Mouse (Mus musculus): ENCODE data around the gene Vgll4. TPM values are rescaled to one million over a fixed set of nuclear protein-coding genes. Genes with fewer than 3 reads are reported as not detected.

The Vgll4 gene
- total RNA-seq, 1 experiment = 25.5 TPM

GRCm38 (mm10) chr6:114904233-114904632 lies 65.6 kb downstream of the Vgll4 start:
- H3K4me3 ChIP-seq (ENCODE audit: insufficient read depth in 1 of 2, low read depth in 1 of 2, low read length in 2 of 2, poor library complexity in 1 of 2, severe bottlenecking in 1 of 2) = no peak overlapping the region
- H3K36me3 ChIP-seq (ENCODE audit: control insufficient read depth, insufficient read depth, low read length, poor library complexity, severe bottlenecking) = no peaks in the 10 kb centered on the region
- no peak for DNase-seq (ENCODE audit: low read depth, low spot score)
- no peak for TF ChIP-seq ZC3H11A (IDR thresholded peaks at IDR 0.05; ENCODE audit: borderline replicate concordance, low read depth, low read length)
- TF ChIP-seq MAFK (IDR thresholded peaks at IDR 0.05; ENCODE audit: insufficient read depth, low read depth, low read length) = no peak
- TF ChIP-seq CHD2 (IDR thresholded peaks at IDR 0.05; ENCODE audit: low read depth, low read length) = no peak
- no peak for TF ChIP-seq ZNF384 (IDR thresholded peaks at IDR 0.05; ENCODE audit: low read depth, low read length)
- no peak for TF ChIP-seq HCFC1 (IDR thresholded peaks at IDR 0.05; ENCODE audit: borderline replicate concordance, insufficient read depth, low read length)
- H3K4me1 ChIP-seq (ENCODE audit: control insufficient read depth in 2 of 2, insufficient read depth in 2 of 2, low read length in 2 of 2, poor library complexity in 1 of 2) = peaks cover 0 to 7% of the 10 kb centered on the region in 2 experiments; a peak in 1 of 4 replicates
- no peak overlapping the region for H3K9ac ChIP-seq (ENCODE audit: insufficient read depth, low read depth, low read length, poor library complexity, severe bottlenecking)
- no peaks in the 10 kb centered on the region for H3K9me3 ChIP-seq (ENCODE audit: control insufficient read depth, insufficient read depth, low read depth, low read length)
- H3K27ac ChIP-seq (ENCODE audit: insufficient read depth, low read depth, low read length, poor library complexity, severe bottlenecking) = no peak overlapping the region
- in situ Hi-C loops (cut with MboI; ENCODE audit: low sequenced_read_pairs in 2 of 2, unreplicated experiment in 2 of 2) = loop anchor here in 1 of 2 experiments (25.0 kb wide), 1 partner anchor 108 kb away; no protein-coding TSS in a partner anchor

GRCm38 (mm10) chr6:114901921-114902320 lies 67.9 kb downstream of the Vgll4 start:
- TF ChIP-seq ZC3H11A (IDR thresholded peaks at IDR 0.05; ENCODE audit: borderline replicate concordance, low read depth, low read length) (no peak), MAFK (IDR thresholded peaks at IDR 0.05; ENCODE audit: insufficient read depth, low read depth, low read length) (no peak), ZNF384 (IDR thresholded peaks at IDR 0.05; ENCODE audit: low read depth, low read length) (no peak), CHD2 (IDR thresholded peaks at IDR 0.05; ENCODE audit: low read depth, low read length) (no peak), HCFC1 (IDR thresholded peaks at IDR 0.05; ENCODE audit: borderline replicate concordance, insufficient read depth, low read length) (no peak)
- H3K36me3 ChIP-seq (ENCODE audit: control insufficient read depth, insufficient read depth, low read length, poor library complexity, severe bottlenecking) = no peaks in the 10 kb centered on the region
- in situ Hi-C loops (cut with MboI; ENCODE audit: low sequenced_read_pairs in 2 of 2, unreplicated experiment in 2 of 2) = loop anchor here in 1 of 2 experiments (25.0 kb wide), 1 partner anchor 110 kb away; no protein-coding TSS in a partner anchor
- no peak for DNase-seq (ENCODE audit: low read depth, low spot score)
- H3K4me3 ChIP-seq (ENCODE audit: insufficient read depth in 1 of 2, low read depth in 1 of 2, low read length in 2 of 2, poor library complexity in 1 of 2, severe bottlenecking in 1 of 2) = no peak overlapping the region
- no peaks in the 10 kb centered on the region for H3K9me3 ChIP-seq (ENCODE audit: control insufficient read depth, insufficient read depth, low read depth, low read length)
- H3K9ac ChIP-seq (ENCODE audit: insufficient read depth, low read depth, low read length, poor library complexity, severe bottlenecking) = no peak overlapping the region
- peaks cover 0 to 7% of the 10 kb centered on the region in 2 experiments; a peak in 1 of 4 replicates for H3K4me1 ChIP-seq (ENCODE audit: control insufficient read depth in 2 of 2, insufficient read depth in 2 of 2, low read length in 2 of 2, poor library complexity in 1 of 2)
- no peak overlapping the region for H3K27ac ChIP-seq (ENCODE audit: insufficient read depth, low read depth, low read length, poor library complexity, severe bottlenecking)

- H3K4me3 ChIP-seq (ENCODE audit: insufficient read depth in 1 of 2, low read depth in 1 of 2, low read length in 2 of 2, poor library complexity in 1 of 2, severe bottlenecking in 1 of 2) = no peak overlapping the region
- in situ Hi-C loops (cut with MboI; ENCODE audit: low sequenced_read_pairs in 2 of 2, unreplicated experiment in 2 of 2) = loop anchor here in 1 of 2 experiments (25.0 kb wide), 1 partner anchor 111 kb away; no protein-coding TSS in a partner anchor
- peaks cover 0 to 7% of the 10 kb centered on the region in 2 experiments; a peak in 1 of 4 replicates for H3K4me1 ChIP-seq (ENCODE audit: control insufficient read depth in 2 of 2, insufficient read depth in 2 of 2, low read length in 2 of 2, poor library complexity in 1 of 2)
- no peak for DNase-seq (ENCODE audit: low read depth, low spot score)
- H3K36me3 ChIP-seq (ENCODE audit: control insufficient read depth, insufficient read depth, low read length, poor library complexity, severe bottlenecking) = no peaks in the 10 kb centered on the region
- no peak overlapping the region for H3K9ac ChIP-seq (ENCODE audit: insufficient read depth, low read depth, low read length, poor library complexity, severe bottlenecking)
- H3K9me3 ChIP-seq (ENCODE audit: control insufficient read depth, insufficient read depth, low read depth, low read length) = no peaks in the 10 kb centered on the region
- TF ChIP-seq MAFK (IDR thresholded peaks at IDR 0.05; ENCODE audit: insufficient read depth, low read depth, low read length) = no peak
- TF ChIP-seq ZC3H11A (IDR thresholded peaks at IDR 0.05; ENCODE audit: borderline replicate concordance, low read depth, low read length) = no peak
- no peak for TF ChIP-seq CHD2 (IDR thresholded peaks at IDR 0.05; ENCODE audit: low read depth, low read length)
- TF ChIP-seq HCFC1 (IDR thresholded peaks at IDR 0.05; ENCODE audit: borderline replicate concordance, insufficient read depth, low read length) = no peak
- no peak for TF ChIP-seq ZNF384 (IDR thresholded peaks at IDR 0.05; ENCODE audit: low read depth, low read length)
- H3K27ac ChIP-seq (ENCODE audit: insufficient read depth, low read depth, low read length, poor library complexity, severe bottlenecking) = no peak overlapping the region
Observed at GRCm38 (mm10) chr6:114901321-114901824, 68.4 kb downstream of the Vgll4 start.

GRCm38 (mm10) chr6:114900194-114900593 lies 69.6 kb downstream of the Vgll4 start:
- H3K27ac ChIP-seq (ENCODE audit: insufficient read depth, low read depth, low read length, poor library complexity, severe bottlenecking) = no peak overlapping the region
- in situ Hi-C loops (cut with MboI; ENCODE audit: low sequenced_read_pairs in 2 of 2, unreplicated experiment in 2 of 2) = loop anchor here in 1 of 2 experiments (25.0 kb wide), 1 partner anchor 112 kb away; no protein-coding TSS in a partner anchor
- no peak for TF ChIP-seq HCFC1 (IDR thresholded peaks at IDR 0.05; ENCODE audit: borderline replicate concordance, insufficient read depth, low read length)
- no peak for TF ChIP-seq ZC3H11A (IDR thresholded peaks at IDR 0.05; ENCODE audit: borderline replicate concordance, low read depth, low read length)
- TF ChIP-seq CHD2 (IDR thresholded peaks at IDR 0.05; ENCODE audit: low read depth, low read length) = no peak
- no peak for TF ChIP-seq ZNF384 (IDR thresholded peaks at IDR 0.05; ENCODE audit: low read depth, low read length)
- TF ChIP-seq MAFK (IDR thresholded peaks at IDR 0.05; ENCODE audit: insufficient read depth, low read depth, low read length) = no peak
- peaks cover 0 to 7% of the 10 kb centered on the region in 2 experiments; a peak in 1 of 4 replicates for H3K4me1 ChIP-seq (ENCODE audit: control insufficient read depth in 2 of 2, insufficient read depth in 2 of 2, low read length in 2 of 2, poor library complexity in 1 of 2)
- no peaks in the 10 kb centered on the region for H3K36me3 ChIP-seq (ENCODE audit: control insufficient read depth, insufficient read depth, low read length, poor library complexity, severe bottlenecking)
- no peaks in the 10 kb centered on the region for H3K9me3 ChIP-seq (ENCODE audit: control insufficient read depth, insufficient read depth, low read depth, low read length)
- peak overlapping the region; percentile 4 to 39; a peak in 2 of 4 replicates for H3K4me3 ChIP-seq (ENCODE audit: insufficient read depth in 1 of 2, low read depth in 1 of 2, low read length in 2 of 2, poor library complexity in 1 of 2, severe bottlenecking in 1 of 2)
- DNase-seq (ENCODE audit: low read depth, low spot score) = no peak
- 0 out of 2 replicates have a peak overlapping the region, but pooled peaks have one; percentile 21 for H3K9ac ChIP-seq (ENCODE audit: insufficient read depth, low read depth, low read length, poor library complexity, severe bottlenecking)
